Mouse (Mus musculus) C2C12 (cell line): ENCODE measurements around the gene Cd55. TPM values are rescaled to one million over a fixed set of nuclear protein-coding genes. Genes with fewer than 3 reads are reported as not detected.
"Not testable (repeated sequence)": the region's sequence is repeated elsewhere in the genome, so short reads cannot be mapped to it uniquely, and the experiment has no call there.

ENCODE experiments used
- H3K27me3 ChIP-seq: one replicate; pipeline ENCODE4 v1.6.1; 2011; ENCODE audit not compliant: control insufficient read depth, insufficient read depth, insufficient read length
- H3K36me3 ChIP-seq: one replicate; pipeline ENCODE4 v1.6.1; 2011; ENCODE audit not compliant: control insufficient read depth, insufficient read depth
- H3K4me3 ChIP-seq: one replicate; pipeline ENCODE4 v1.5.1; 2011; ENCODE audit warnings: mild to moderate bottlenecking, control low read depth; ENCODE audit not compliant: poor library complexity, insufficient read depth, severe bottlenecking
- H3K79me2 ChIP-seq: one replicate; pipeline ENCODE4 v1.6.1; 2011; ENCODE audit not compliant: control insufficient read depth, insufficient read depth
- H3K79me3 ChIP-seq: one replicate; pipeline ENCODE4 v1.6.1; 2011; ENCODE audit warnings: low read depth, control low read depth
- H3ac ChIP-seq: one replicate; pipeline ENCODE3; 2011; ENCODE audit warnings: low read depth; ENCODE audit not compliant: control insufficient read depth, insufficient read length
- CEBPB ChIP-seq: IDR thresholded peaks from one replicate; pipeline ENCODE4 v1.6.1; 2011; ENCODE audit warnings: low read depth, mild to moderate bottlenecking, control low read depth, moderate library complexity
- CTCF ChIP-seq: IDR thresholded peaks from one replicate; pipeline ENCODE4 v1.5.1; 2011; ENCODE audit not compliant: control insufficient read depth, insufficient read depth, insufficient read length
- FOSL1 ChIP-seq: IDR thresholded peaks from one replicate; pipeline ENCODE4 v1.8.0; 2011; ENCODE audit warnings: mild to moderate bottlenecking, low read length; ENCODE audit not compliant: poor library complexity, insufficient read depth, severe bottlenecking
- MAX ChIP-seq: IDR thresholded peaks from one replicate; pipeline ENCODE4 v1.6.1; 2011; ENCODE audit warnings: mild to moderate bottlenecking, control low read depth
- MYOD1 ChIP-seq: IDR thresholded peaks from one replicate; pipeline ENCODE4 v1.6.1; 2011; ENCODE audit warnings: low read depth; ENCODE audit not compliant: control insufficient read depth, insufficient read length
- MYOG ChIP-seq: IDR thresholded peaks from one replicate; pipeline ENCODE4 v1.6.1; 2011; ENCODE audit not compliant: control insufficient read depth, insufficient read length; ENCODE audit errors: extremely low read depth
- USF1 ChIP-seq: IDR thresholded peaks from one replicate; pipeline ENCODE4 v1.6.1; 2011; ENCODE audit warnings: low read depth, mild to moderate bottlenecking, control low read depth, moderate library complexity
- polyA plus RNA-seq: library from polyadenylated mRNA; unstranded; fragments of >200 nt; fragmentation: generic; extraction: Trizol; gene quantifications from one replicate; pipeline ENCODE4 v1.2.1, GENCODE M21; 2012; ENCODE audit warnings: missing spikeins

The Cd55 gene
- polyA plus RNA-seq, 1 experiment: 0.84 TPM

DNA sequence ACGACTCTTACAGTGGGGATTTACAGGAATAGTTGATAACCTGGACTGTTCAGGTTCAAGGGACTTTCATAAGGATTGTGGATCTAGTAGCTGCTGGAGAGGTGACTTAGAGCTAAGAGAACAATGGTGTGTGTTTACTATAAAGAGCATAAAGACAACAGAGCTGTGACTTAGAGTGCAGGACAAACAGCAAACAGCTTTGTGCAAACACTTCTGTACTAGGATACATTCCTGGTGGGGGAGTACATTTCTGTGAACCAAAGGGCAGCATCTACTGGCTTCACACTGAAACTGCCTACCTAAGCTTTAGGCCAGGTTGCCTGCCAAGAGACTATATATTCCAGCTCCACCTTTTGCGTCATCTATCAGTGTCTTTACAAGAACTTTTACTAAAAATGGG, 7.4 kb downstream of the Cd55 start:
- no peaks in the 10 kb centered on the region for H3K79me2 ChIP-seq
- no peak overlapping the region for H3ac ChIP-seq
- no peaks in the 10 kb centered on the region for H3K79me3 ChIP-seq
- H3K27me3 ChIP-seq: no peaks in the 10 kb centered on the region
- no peak overlapping the region for H3K4me3 ChIP-seq
- no peaks in the 10 kb centered on the region for H3K36me3 ChIP-seq
- no peak for TF ChIP-seq MYOD1
- no peak for TF ChIP-seq MYOG
- TF ChIP-seq FOSL1: no peak
- TF ChIP-seq MAX: no peak
- no peak for TF ChIP-seq CEBPB
- TF ChIP-seq CTCF: no peak
- no peak for TF ChIP-seq USF1

GRCm38 (mm10) chr1:130442930-130443329, 19.6 kb downstream of the Cd55 start:
- not testable (repeated sequence) for H3K79me2 ChIP-seq, H3K4me3 ChIP-seq, H3K36me3 ChIP-seq, H3ac ChIP-seq, H3K79me3 ChIP-seq, H3K27me3 ChIP-seq

- no peaks in the 10 kb centered on the region for H3K79me2 ChIP-seq
- no peaks in the 10 kb centered on the region for H3K27me3 ChIP-seq
- no peak overlapping the region for H3K4me3 ChIP-seq
- no peaks in the 10 kb centered on the region for H3K79me3 ChIP-seq
- H3K36me3 ChIP-seq: no peaks in the 10 kb centered on the region
- TF ChIP-seq CTCF (no peak), MYOD1 (no peak), MYOG (no peak), MAX (no peak), FOSL1 (no peak), USF1 (no peak), CEBPB (no peak)
- no peak overlapping the region for H3ac ChIP-seq
Observed at GRCm38 (mm10) chr1:130430920-130431319, 31.6 kb downstream of the Cd55 start.

- not testable (repeated sequence) for H3ac ChIP-seq, H3K79me3 ChIP-seq, H3K27me3 ChIP-seq, H3K79me2 ChIP-seq, H3K4me3 ChIP-seq, H3K36me3 ChIP-seq
Observed at GRCm38 (mm10) chr1:130428667-130429066, 33.9 kb downstream of the Cd55 start.

GRCm38 (mm10) chr1:130427175-130427853, 35.2 kb downstream of the Cd55 start:
- H3K79me2 ChIP-seq, H3K4me3 ChIP-seq, H3ac ChIP-seq, H3K27me3 ChIP-seq, H3K79me3 ChIP-seq, H3K36me3 ChIP-seq: not testable (repeated sequence)

GRCm38 (mm10) chr1:130422664-130423111, 39.9 kb downstream of the Cd55 start, which contains the start of gene Cd55b:
Gene Cd55b (minus strand): TSS chr1:130423009.
- Histone ChIP-seq H3K27me3 (peaks cover 8% of the 10 kb centered on the region), H3K4me3 (no peak within 1 kb of the TSS), H3K79me3 (no peaks in the 10 kb centered on the region), H3K79me2 (no peaks in the 10 kb centered on the region), H3K36me3 (no peaks in the 10 kb centered on the region), H3ac (no peak within 1 kb of the TSS)
- no peak for TF ChIP-seq MYOG
- no peak for TF ChIP-seq FOSL1
- no peak for TF ChIP-seq CTCF
- TF ChIP-seq USF1: no peak
- no peak for TF ChIP-seq MYOD1
- TF ChIP-seq MAX: no peak
- no peak for TF ChIP-seq CEBPB

DNA sequence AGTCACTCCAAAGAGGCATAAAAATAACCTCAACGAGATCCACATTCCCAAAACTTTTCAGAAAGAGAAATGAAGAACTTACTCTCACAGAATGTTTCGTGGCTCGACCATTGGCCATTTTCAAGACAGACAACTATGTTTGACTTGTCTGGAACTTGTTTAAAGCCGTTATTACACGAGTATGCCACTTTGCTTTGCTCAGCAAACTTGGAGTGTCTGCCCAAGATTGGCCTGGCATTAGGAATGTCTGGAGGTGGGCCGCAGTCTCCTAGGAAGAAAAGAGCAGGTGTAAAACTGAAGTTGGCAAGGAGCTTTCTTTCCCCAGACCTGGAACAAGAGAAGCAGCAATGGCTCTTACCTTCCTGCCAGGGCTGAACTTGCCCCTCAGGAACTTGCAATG, 40.5 kb downstream of the Cd55 start:
- H3K36me3 ChIP-seq, H3ac ChIP-seq, H3K79me3 ChIP-seq, H3K4me3 ChIP-seq, H3K27me3 ChIP-seq, H3K79me2 ChIP-seq: not testable (repeated sequence)

GRCm38 (mm10) chr1:130397109-130397508, 65.4 kb downstream of the Cd55 start:
- H3K79me3 ChIP-seq, H3K4me3 ChIP-seq, H3K27me3 ChIP-seq, H3ac ChIP-seq, H3K36me3 ChIP-seq, H3K79me2 ChIP-seq: not testable (repeated sequence)
